Mouse (Mus musculus) stomach, postnatal 0 days (tissue): Measurements from ENCODE around the gene Olfr1013.

ENCODE experiments used
- CTCF ChIP-seq: IDR thresholded peaks from 2 replicates; pipeline ENCODE4 v1.5.1; 2016; ENCODE audit warnings: antibody characterized with exemption, low read depth, mild to moderate bottlenecking, moderate library complexity
- EP300 ChIP-seq: optimal IDR thresholded peaks from 2 replicates; pipeline ENCODE3; 2016; ENCODE audit warnings: antibody characterized with exemption

DNA sequence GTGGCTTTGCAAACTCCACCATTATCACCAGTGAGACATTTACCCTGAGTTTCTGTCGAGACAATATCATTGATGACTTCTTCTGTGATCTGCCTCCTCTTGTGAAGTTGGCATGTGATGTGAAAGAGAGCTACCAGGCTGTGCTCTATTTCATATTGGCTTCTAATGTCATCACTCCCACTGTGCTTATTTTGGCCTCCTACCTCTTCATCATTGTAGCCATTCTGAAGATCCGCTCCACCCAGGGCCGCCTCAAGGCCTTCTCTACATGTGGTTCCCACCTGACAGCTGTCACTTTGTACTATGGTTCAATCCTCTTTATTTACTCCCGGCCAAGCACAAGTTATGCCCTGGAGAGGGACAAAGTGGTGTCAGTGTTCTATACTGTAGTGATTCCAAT lies 13.1 kb upstream of the Olfr1013 start:
- no peak for TF ChIP-seq CTCF
- TF ChIP-seq EP300 = no peak
